Mouse (Mus musculus) neural tube, embryonic 14.5 days (tissue): Measurements from ENCODE around the gene Mboat2. TPM values are rescaled to one million over a fixed set of nuclear protein-coding genes. Genes with fewer than 3 reads are reported as not detected.

ENCODE experiments used
- ATAC-seq: fragments of 200-750 bp; cut with Nextera tagmentation; 2 replicates; pipeline ENCODE4 v1.8.0; 2017; ENCODE audit warnings: low read depth, mild to moderate bottlenecking, moderate TSS enrichment, moderate library complexity
- H3K27ac ChIP-seq: fragments of 300-500 bp; sonication (generic); 2 replicates; pipeline ENCODE4 v1.5.1; 2014; ENCODE audit warnings: low read depth, mild to moderate bottlenecking, control low read depth, low read length, moderate library complexity, mixed read lengths
- H3K27me3 ChIP-seq: fragments of 300-500 bp; sonication (generic); 2 replicates; pipeline ENCODE4 v1.6.1; 2014; ENCODE audit warnings: low read length; ENCODE audit not compliant: control insufficient read depth, insufficient read depth
- H3K36me3 ChIP-seq: fragments of 300-500 bp; sonication (generic); 2 replicates; pipeline ENCODE4 v1.6.1; 2014; ENCODE audit warnings: low read length, mixed read lengths; ENCODE audit not compliant: control insufficient read depth, insufficient read depth
- H3K4me1 ChIP-seq: fragments of 300-500 bp; sonication (generic); 2 replicates; pipeline ENCODE4 v1.6.1; 2014; ENCODE audit warnings: low read length; ENCODE audit not compliant: control insufficient read depth, insufficient read depth
- H3K4me2 ChIP-seq: fragments of 300-500 bp; sonication (generic); 2 replicates; pipeline ENCODE4 v1.6.1; 2014; ENCODE audit warnings: mild to moderate bottlenecking, low read depth, low read length, control low read depth
- H3K4me3 ChIP-seq: fragments of 300-500 bp; sonication (generic); 2 replicates; pipeline ENCODE4 v1.5.1; 2014; ENCODE audit warnings: low read depth, low read length, control low read depth, mixed read lengths
- H3K9ac ChIP-seq: fragments of 300-500 bp; sonication (generic); replicated peaks from 2 replicates; pipeline ENCODE4 v1.6.1; 2014; ENCODE audit warnings: low read depth, mild to moderate bottlenecking, control low read depth, low read length, mixed read lengths
- H3K9me3 ChIP-seq: fragments of 300-500 bp; sonication (generic); 2 replicates; pipeline ENCODE4 v1.6.1; 2016; ENCODE audit warnings: low read length; ENCODE audit not compliant: control insufficient read depth
- WGBS: fragments of 180-500 bp; shearing (Covaris S2); extraction: QIAGEN DNeasy Blood & Tissue Kit; methylation state at CpG from one replicate; pipeline ENCODE4 v1.1.7; 2014; 5-methylcytosine and 5-hydroxymethylcytosine counted together
- polyA plus RNA-seq: library from polyadenylated mRNA; unstranded; fragments of >200 nt; fragmentation: Nextera tagmentation; extraction: Ambion mirVana; gene quantifications from 2 replicates; pipeline ENCODE4 v1.2.1, GENCODE M21; 2014

Mboat2 gene
- polyA plus RNA-seq, 1 experiment from 2014 or later, result 80.5 TPM

GRCm38 (mm10) chr12:24958526-24958925, 127.8 kb downstream of the Mboat2 start:
- no peaks in the 10 kb centered on the region for H3K4me1 ChIP-seq
- no peak overlapping the region for H3K27ac ChIP-seq
- no peak overlapping the region for H3K9ac ChIP-seq
- peaks cover 24% of the 10 kb centered on the region; the same call in 1 of the 2 replicates for H3K36me3 ChIP-seq
- H3K4me3 ChIP-seq, result no peak overlapping the region
- H3K9me3 ChIP-seq, result no peaks in the 10 kb centered on the region
- no peak overlapping the region for H3K4me2 ChIP-seq
- ATAC-seq, result no peak
- H3K27me3 ChIP-seq, result no peaks in the 10 kb centered on the region
- 87% methylated on average over 3 of the region's 3 CpGs for WGBS

- peaks cover 7% of the 10 kb centered on the region; the same call in 1 of the 2 replicates for H3K36me3 ChIP-seq
- ATAC-seq, result no peak
- H3K4me1 ChIP-seq, result no peaks in the 10 kb centered on the region
- no peak overlapping the region for H3K4me3 ChIP-seq
- H3K27ac ChIP-seq, result no peak overlapping the region
- H3K9me3 ChIP-seq, result no peaks in the 10 kb centered on the region
- H3K9ac ChIP-seq, result no peak overlapping the region
- no peaks in the 10 kb centered on the region for H3K27me3 ChIP-seq
- WGBS, result 92% methylated on average over 7 of the region's 7 CpGs
- H3K4me2 ChIP-seq, result no peak overlapping the region
Observed at GRCm38 (mm10) chr12:24961821-24962220, 131.1 kb downstream of the Mboat2 start.

GRCm38 (mm10) chr12:24962362-24962967, 131.8 kb downstream of the Mboat2 start:
- no peak for ATAC-seq
- Histone ChIP-seq H3K9ac (no peak overlapping the region), H3K27me3 (no peaks in the 10 kb centered on the region), H3K9me3 (no peaks in the 10 kb centered on the region), H3K4me3 (no peak overlapping the region), H3K4me2 (no peak overlapping the region), H3K27ac (no peak overlapping the region), H3K36me3 (peaks cover 7% of the 10 kb centered on the region; the same call in 1 of the 2 replicates), H3K4me1 (no peaks in the 10 kb centered on the region)
- WGBS, result 85% methylated on average over 11 of the region's 11 CpGs

GRCm38 (mm10) chr12:24963393-24964022, 132.8 kb downstream of the Mboat2 start:
- H3K9me3 ChIP-seq, result no peaks in the 10 kb centered on the region
- no peak overlapping the region for H3K27ac ChIP-seq
- WGBS, result 76% methylated on average over 13 of the region's 13 CpGs
- ATAC-seq, result no peak
- no peaks in the 10 kb centered on the region for H3K4me1 ChIP-seq
- H3K4me3 ChIP-seq, result no peak overlapping the region
- no peaks in the 10 kb centered on the region for H3K27me3 ChIP-seq
- H3K9ac ChIP-seq, result no peak overlapping the region
- no peak overlapping the region for H3K4me2 ChIP-seq
- H3K36me3 ChIP-seq, result peaks cover 7% of the 10 kb centered on the region; the same call in 1 of the 2 replicates

- no peak overlapping the region for H3K27ac ChIP-seq
- no peaks in the 10 kb centered on the region for H3K36me3 ChIP-seq
- ATAC-seq, result no peak
- no peaks in the 10 kb centered on the region for H3K4me1 ChIP-seq
- H3K9ac ChIP-seq, result no peak overlapping the region
- H3K4me3 ChIP-seq, result no peak overlapping the region
- H3K4me2 ChIP-seq, result no peak overlapping the region
- no peaks in the 10 kb centered on the region for H3K27me3 ChIP-seq
- H3K9me3 ChIP-seq, result no peaks in the 10 kb centered on the region
- 76% methylated on average over 6 of the region's 6 CpGs for WGBS
Observed at GRCm38 (mm10) chr12:24965406-24965805, 134.7 kb downstream of the Mboat2 start.

GRCm38 (mm10) chr12:24966046-24966445, 135.4 kb downstream of the Mboat2 start:
- WGBS, result 82% methylated on average over 2 of the region's 2 CpGs
- no peak overlapping the region for H3K4me2 ChIP-seq
- no peaks in the 10 kb centered on the region for H3K9me3 ChIP-seq
- no peaks in the 10 kb centered on the region for H3K27me3 ChIP-seq
- H3K27ac ChIP-seq, result no peak overlapping the region
- no peak overlapping the region for H3K4me3 ChIP-seq
- H3K4me1 ChIP-seq, result no peaks in the 10 kb centered on the region
- no peak for ATAC-seq
- no peak overlapping the region for H3K9ac ChIP-seq
- H3K36me3 ChIP-seq, result no peaks in the 10 kb centered on the region

GRCm38 (mm10) chr12:24971490-24972200, 141.0 kb downstream of the Mboat2 start:
- ATAC-seq, result no peak
- H3K4me3 ChIP-seq, result no peak overlapping the region
- 90% methylated on average over 5 of the region's 5 CpGs for WGBS

GRCm38 (mm10) chr12:24972371-24973350, 142.0 kb downstream of the Mboat2 start:
- 81% methylated on average over 8 of the region's 8 CpGs for WGBS
- Histone ChIP-seq H3K9me3 (no peaks in the 10 kb centered on the region), H3K36me3 (no peaks in the 10 kb centered on the region), H3K4me2 (no peak overlapping the region), H3K4me3 (no peak overlapping the region), H3K9ac (no peak overlapping the region), H3K27ac (no peak overlapping the region), H3K27me3 (no peaks in the 10 kb centered on the region), H3K4me1 (0 out of 2 replicates have a peak, but pooled peaks cover 3% of the 10 kb centered on the region)
- ATAC-seq, result no peak

More at GRCm38 (mm10) chr12:24971490-24972200, 141.0 kb downstream of the Mboat2 start:
- Histone ChIP-seq H3K9ac (no peak overlapping the region), H3K27ac (no peak overlapping the region), H3K4me2 (no peak overlapping the region), H3K9me3 (no peaks in the 10 kb centered on the region), H3K4me1 (0 out of 2 replicates have a peak, but pooled peaks cover 3% of the 10 kb centered on the region), H3K36me3 (no peaks in the 10 kb centered on the region), H3K27me3 (no peaks in the 10 kb centered on the region)
